Mouse (Mus musculus): ENCODE results near the gene Fkbp4. TPM values are rescaled to one million over a fixed set of nuclear protein-coding genes. Genes with fewer than 3 reads are reported as not detected.
A peak's percentile ranks its signal among the peaks of the same experiment; 100 is the strongest.

Gene Fkbp4
- polyA plus RNA-seq, 1 experiment from 2014 or later = 601 TPM

DNA sequence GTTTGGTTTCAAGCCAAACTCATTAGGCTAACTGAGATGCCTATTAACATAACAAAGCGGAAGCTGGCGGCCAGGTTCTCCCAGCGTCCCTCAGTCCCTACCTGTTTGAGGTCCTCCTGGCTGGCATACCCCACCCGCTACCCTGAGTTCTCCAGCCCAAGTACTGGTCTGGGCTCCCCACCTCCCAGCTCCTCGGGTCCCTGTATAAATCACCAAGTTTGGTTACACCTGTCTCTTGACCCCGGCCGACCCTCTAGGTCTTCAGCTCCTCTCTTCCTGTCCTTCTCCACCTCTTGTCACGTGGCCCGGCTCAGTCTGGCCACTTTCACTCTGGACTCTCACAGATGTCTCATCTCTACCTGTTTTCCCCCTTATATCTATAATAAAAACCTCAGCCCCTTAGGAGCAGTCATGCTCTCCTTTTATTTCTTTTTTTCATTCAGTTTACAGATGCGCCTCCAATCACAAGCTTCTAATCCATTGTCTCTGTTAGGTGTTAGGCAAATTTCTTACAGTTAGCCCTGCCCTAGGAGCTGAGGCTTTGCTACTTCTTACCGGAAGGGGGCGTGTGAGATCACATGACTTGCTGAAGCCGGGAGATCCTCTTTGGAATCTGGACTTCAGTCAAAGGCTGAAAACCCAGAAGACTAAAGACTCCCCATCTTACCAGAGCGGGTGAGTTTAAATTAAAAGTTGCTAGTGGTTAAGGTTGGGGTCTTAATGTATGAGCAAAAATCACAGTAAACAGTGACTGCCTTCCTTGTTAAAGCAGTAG is 7.5 kb upstream of the Fkbp4 start:
- ATAC-seq (replicated peaks; ENCODE audit: low FRiP score) (peak; percentile 84), DNase-seq (ENCODE audit: low spot score) (peak; percentile 62)
- Histone ChIP-seq H3K36me3 (ENCODE audit: control insufficient read depth, insufficient read depth, low read length) (no peaks in the 10 kb centered on the region), H3K9ac (ENCODE audit: low read length) (no peak overlapping the region), H3K27ac (ENCODE audit: low read depth, low read length) (no peak overlapping the region), H3K27me3 (ENCODE audit: control insufficient read depth, insufficient read depth, low read length) (no peaks in the 10 kb centered on the region), H3K4me1 (replicated peaks; ENCODE audit: control insufficient read depth, insufficient read depth, low read length) (no peaks in the 10 kb centered on the region), H3K4me2 (ENCODE audit: low read depth, low read length, severe bottlenecking) (peak overlapping the region; percentile 29; the same call in 1 of the 2 replicates), H3K4me3 (ENCODE audit: low read depth, low read length) (no peak overlapping the region), H3K9me3 (ENCODE audit: control insufficient read depth, low read length) (no peaks in the 10 kb centered on the region)
- WGBS = 9% methylated on average over 14 of the region's 14 CpGs

DNA sequence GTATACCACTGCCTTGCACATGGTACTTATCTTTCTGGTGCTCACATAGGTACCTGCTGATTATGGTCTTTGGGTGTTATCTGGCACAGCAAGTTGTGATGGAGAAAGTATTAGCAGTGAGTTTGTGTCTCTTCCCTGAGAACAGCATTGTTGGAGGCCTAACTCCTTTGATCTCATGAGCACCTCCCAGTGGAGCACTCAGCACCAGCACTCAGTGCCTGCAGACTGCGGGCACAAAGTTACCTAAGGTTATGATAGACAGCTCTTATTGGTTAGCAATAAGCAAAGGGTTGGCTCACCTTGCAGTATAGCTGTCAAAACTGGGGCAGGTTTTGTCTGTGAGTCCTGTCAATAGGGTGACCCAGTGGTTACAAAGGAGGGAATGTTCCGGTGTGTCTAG is 1.8 kb upstream of the Fkbp4 start:
- Histone ChIP-seq H3K36me3 (ENCODE audit: control insufficient read depth, insufficient read depth, low read length) (peaks cover 6% of the 10 kb centered on the region), H3K4me2 (ENCODE audit: low read depth, low read length, severe bottlenecking) (no peak overlapping the region), H3K9me3 (ENCODE audit: control insufficient read depth, low read length) (no peaks in the 10 kb centered on the region), H3K27me3 (ENCODE audit: control insufficient read depth, insufficient read depth, low read length) (no peaks in the 10 kb centered on the region; the same call in 1 of the 2 replicates), H3K9ac (ENCODE audit: low read length) (no peak overlapping the region), H3K4me3 (ENCODE audit: low read depth, low read length) (no peak overlapping the region), H3K27ac (ENCODE audit: low read depth, low read length) (no peak overlapping the region), H3K4me1 (replicated peaks; ENCODE audit: control insufficient read depth, insufficient read depth, low read length) (peaks cover 9% of the 10 kb centered on the region)
- no peak for ATAC-seq (replicated peaks; ENCODE audit: low FRiP score)
- DNase-seq (ENCODE audit: low spot score) = no peak
- WGBS = 95% methylated on average over 2 of the region's 2 CpGs

GRCm38 (mm10) chr6:128438871-128439341 is 429 bp upstream of the Fkbp4 start:
- Histone ChIP-seq H3K9me3 (ENCODE audit: control insufficient read depth, low read length) (no peaks in the 10 kb centered on the region), H3K9ac (ENCODE audit: low read length) (peak overlapping the region; percentile 45), H3K4me2 (ENCODE audit: low read depth, low read length, severe bottlenecking) (peak overlapping the region; percentile 83; the same call in 1 of the 2 replicates), H3K27me3 (ENCODE audit: control insufficient read depth, insufficient read depth, low read length) (no peaks in the 10 kb centered on the region; the same call in 1 of the 2 replicates), H3K27ac (ENCODE audit: low read depth, low read length) (no peak overlapping the region), H3K4me1 (replicated peaks; ENCODE audit: control insufficient read depth, insufficient read depth, low read length) (peaks cover 9% of the 10 kb centered on the region), H3K4me3 (ENCODE audit: low read depth, low read length) (peak overlapping the region; percentile 96), H3K36me3 (ENCODE audit: control insufficient read depth, insufficient read depth, low read length) (peaks cover 19% of the 10 kb centered on the region)
- 32% methylated on average over 18 of the region's 18 CpGs for WGBS
- ATAC-seq (replicated peaks; ENCODE audit: low FRiP score) (no peak), DNase-seq (ENCODE audit: low spot score) (no peak)

DNA sequence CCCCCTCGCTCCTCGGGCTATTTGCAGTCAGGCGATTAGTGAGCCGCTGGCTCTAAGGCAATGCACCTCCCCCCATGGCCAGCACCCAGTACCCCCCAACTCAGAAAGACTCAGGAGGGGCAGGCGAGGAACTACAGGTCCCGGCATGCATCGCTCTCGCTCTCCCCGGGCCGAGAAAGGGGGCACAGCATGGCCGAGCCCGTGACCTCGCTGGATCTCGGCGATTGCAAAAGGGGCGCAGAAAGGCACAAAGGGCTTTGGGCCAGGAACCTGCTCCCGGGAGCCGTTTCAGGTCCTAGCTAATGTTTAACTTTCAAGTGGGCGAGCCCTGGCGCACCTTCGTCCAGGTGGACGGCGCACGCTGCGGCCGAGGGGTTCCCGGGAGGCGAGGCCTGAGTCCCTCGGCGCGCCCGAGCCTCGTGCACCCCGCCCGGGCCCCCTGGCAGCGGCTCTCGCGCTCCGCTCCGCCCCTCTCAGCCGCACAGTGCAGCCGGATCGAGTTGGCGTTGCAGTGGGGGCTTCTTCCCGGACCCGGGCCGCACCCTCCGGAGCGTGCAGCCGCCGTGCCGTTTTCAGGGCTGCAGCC is 653 bp downstream of the Fkbp4 start:
- Histone ChIP-seq H3K27ac (ENCODE audit: low read depth, low read length) (peak overlapping the region; percentile 87), H3K4me1 (replicated peaks; ENCODE audit: control insufficient read depth, insufficient read depth, low read length) (peaks cover 9% of the 10 kb centered on the region), H3K9ac (ENCODE audit: low read length) (peak overlapping the region; percentile 97), H3K4me2 (ENCODE audit: low read depth, low read length, severe bottlenecking) (peak overlapping the region; percentile 83), H3K9me3 (ENCODE audit: control insufficient read depth, low read length) (no peaks in the 10 kb centered on the region), H3K36me3 (ENCODE audit: control insufficient read depth, insufficient read depth, low read length) (peaks cover 30% of the 10 kb centered on the region), H3K4me3 (ENCODE audit: low read depth, low read length) (peak overlapping the region; percentile 96), H3K27me3 (ENCODE audit: control insufficient read depth, insufficient read depth, low read length) (no peaks in the 10 kb centered on the region; the same call in 1 of the 2 replicates)
- ATAC-seq (replicated peaks; ENCODE audit: low FRiP score) (peak; percentile 74), DNase-seq (ENCODE audit: low spot score) (peak; percentile 85)
- under 1% methylated on average over 52 of the region's 52 CpGs for WGBS

GRCm38 (mm10) chr6:128437288-128437687 is 1.2 kb downstream of the Fkbp4 start:
- Histone ChIP-seq H3K4me2 (ENCODE audit: low read depth, low read length, severe bottlenecking) (peak overlapping the region; percentile 83), H3K27me3 (ENCODE audit: control insufficient read depth, insufficient read depth, low read length) (no peaks in the 10 kb centered on the region; the same call in 1 of the 2 replicates), H3K4me1 (replicated peaks; ENCODE audit: control insufficient read depth, insufficient read depth, low read length) (peaks cover 9% of the 10 kb centered on the region), H3K27ac (ENCODE audit: low read depth, low read length) (no peak overlapping the region; the same call in 1 of the 2 replicates), H3K9me3 (ENCODE audit: control insufficient read depth, low read length) (no peaks in the 10 kb centered on the region), H3K9ac (ENCODE audit: low read length) (peak overlapping the region; percentile 97), H3K36me3 (ENCODE audit: control insufficient read depth, insufficient read depth, low read length) (peaks cover 35% of the 10 kb centered on the region), H3K4me3 (ENCODE audit: low read depth, low read length) (peak overlapping the region; percentile 96)
- 3% methylated on average over 10 of the region's 10 CpGs for WGBS
- ATAC-seq (replicated peaks; ENCODE audit: low FRiP score) = no peak
- DNase-seq (ENCODE audit: low spot score) = no peak

- ATAC-seq (replicated peaks; ENCODE audit: low FRiP score) (no peak), DNase-seq (ENCODE audit: low spot score) (peak; percentile 31)
- Histone ChIP-seq H3K9me3 (ENCODE audit: control insufficient read depth, low read length) (no peaks in the 10 kb centered on the region), H3K27ac (ENCODE audit: low read depth, low read length) (no peak overlapping the region), H3K9ac (ENCODE audit: low read length) (peak overlapping the region; percentile 97), H3K36me3 (ENCODE audit: control insufficient read depth, insufficient read depth, low read length) (peaks cover 42% of the 10 kb centered on the region), H3K4me1 (replicated peaks; ENCODE audit: control insufficient read depth, insufficient read depth, low read length) (peaks cover 9% of the 10 kb centered on the region), H3K4me3 (ENCODE audit: low read depth, low read length) (peak overlapping the region; percentile 96), H3K27me3 (ENCODE audit: control insufficient read depth, insufficient read depth, low read length) (no peaks in the 10 kb centered on the region; the same call in 1 of the 2 replicates), H3K4me2 (ENCODE audit: low read depth, low read length, severe bottlenecking) (peak overlapping the region; percentile 83)
- 88% methylated on average over 8 of the region's 8 CpGs for WGBS
Observed at GRCm38 (mm10) chr6:128436356-128437005, 2.0 kb downstream of the Fkbp4 start.

- peak; percentile 43 for DNase-seq (ENCODE audit: low spot score)
- no peak overlapping the region for H3K27ac ChIP-seq (ENCODE audit: low read depth, low read length)
- peaks cover 46% of the 10 kb centered on the region for H3K36me3 ChIP-seq (ENCODE audit: control insufficient read depth, insufficient read depth, low read length)
- H3K4me2 ChIP-seq (ENCODE audit: low read depth, low read length, severe bottlenecking) = no peak overlapping the region
- no peak overlapping the region for H3K9ac ChIP-seq (ENCODE audit: low read length)
- ATAC-seq (replicated peaks; ENCODE audit: low FRiP score) = no peak
- peaks cover 9% of the 10 kb centered on the region for H3K4me1 ChIP-seq (replicated peaks; ENCODE audit: control insufficient read depth, insufficient read depth, low read length)
- H3K9me3 ChIP-seq (ENCODE audit: control insufficient read depth, low read length) = no peaks in the 10 kb centered on the region
- no peak overlapping the region for H3K4me3 ChIP-seq (ENCODE audit: low read depth, low read length)
- 90% methylated on average over 5 of the region's 5 CpGs for WGBS
- H3K27me3 ChIP-seq (ENCODE audit: control insufficient read depth, insufficient read depth, low read length) = no peaks in the 10 kb centered on the region; the same call in 1 of the 2 replicates
Observed at GRCm38 (mm10) chr6:128435474-128435873, 3.0 kb downstream of the Fkbp4 start.

- ATAC-seq (replicated peaks; ENCODE audit: low FRiP score) (no peak), DNase-seq (ENCODE audit: low spot score) (no peak)
- Histone ChIP-seq H3K4me3 (ENCODE audit: low read depth, low read length) (no peak overlapping the region), H3K27ac (ENCODE audit: low read depth, low read length) (no peak overlapping the region), H3K9me3 (ENCODE audit: control insufficient read depth, low read length) (no peaks in the 10 kb centered on the region), H3K4me1 (replicated peaks; ENCODE audit: control insufficient read depth, insufficient read depth, low read length) (peaks cover 6% of the 10 kb centered on the region; the same call in 1 of the 2 replicates), H3K9ac (ENCODE audit: low read length) (no peak overlapping the region), H3K4me2 (ENCODE audit: low read depth, low read length, severe bottlenecking) (no peak overlapping the region), H3K27me3 (ENCODE audit: control insufficient read depth, insufficient read depth, low read length) (no peaks in the 10 kb centered on the region), H3K36me3 (ENCODE audit: control insufficient read depth, insufficient read depth, low read length) (peaks cover 52% of the 10 kb centered on the region)
- 94% methylated on average over 13 of the region's 13 CpGs for WGBS
Observed at GRCm38 (mm10) chr6:128433566-128433965, 4.9 kb downstream of the Fkbp4 start.
